Mouse (Mus musculus): ENCODE measurements around the gene Ube2g1.

GRCm38 (mm10) chr11:72566304-72566703 is 40.8 kb upstream of the Ube2g1 start:
- TF ChIP-seq CTCF (IDR thresholded peaks at IDR 0.05; ENCODE audit: borderline replicate concordance, insufficient read depth, low read length): no peak
- TF ChIP-seq POLR2A (IDR thresholded peaks at IDR 0.05; ENCODE audit: low read depth, low read length): no peak
